Mouse (Mus musculus): ENCODE measurements around the gene Zfp598. TPM values are rescaled to one million over a fixed set of nuclear protein-coding genes. Genes with fewer than 3 reads are reported as not detected.

The Zfp598 gene
- polyA plus RNA-seq, 1 experiment: 45.3 TPM

DNA sequence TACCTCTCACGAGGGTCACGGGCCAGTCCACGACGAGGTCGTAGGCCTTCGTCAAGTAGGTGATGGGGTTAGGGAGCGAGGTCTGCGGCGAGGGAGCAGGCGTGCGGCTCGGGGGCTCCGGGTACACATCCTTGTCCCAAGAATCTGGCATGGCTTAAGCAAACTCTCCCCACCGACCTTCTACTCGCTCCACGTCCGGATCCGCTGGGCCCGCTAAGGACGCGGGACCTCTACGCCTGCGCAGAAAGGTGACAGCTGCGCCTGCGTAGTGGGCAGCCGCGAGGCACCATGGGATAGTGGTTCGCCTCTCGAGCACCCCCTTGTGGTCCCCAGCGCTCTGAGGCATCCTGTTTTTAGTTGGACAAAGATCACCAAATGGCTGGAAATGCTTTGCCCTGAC lies 54.7 kb downstream of the Zfp598 start, which contains the start of gene Ndufb10:
TSS of gene Ndufb10 (minus strand) at position 295 of the 400 bp plus-strand sequence.
- H3K9me3 ChIP-seq: no peaks in the 10 kb centered on the region
- peaks cover 48% of the 10 kb centered on the region for H3K4me1 ChIP-seq
- peaks cover 4% of the 10 kb centered on the region for H3K27me3 ChIP-seq (replicated peaks)
- TF ChIP-seq FLI1 (IDR thresholded peaks at IDR 0.05; ENCODE audit: low read length) (no peak), GATA1 (IDR thresholded peaks at IDR 0.05; ENCODE audit: borderline replicate concordance, low read length) (no peak)
- peaks cover 19% of the 10 kb centered on the region for H3K36me3 ChIP-seq (replicated peaks; ENCODE audit: low read length)
- H3K4me3 ChIP-seq (replicated peaks): peak within 1 kb of the TSS; percentile 100

GRCm38 (mm10) chr17:24725637-24726390 lies 56.3 kb downstream of the Zfp598 start:
- Histone ChIP-seq H3K27me3 (replicated peaks) (peaks cover 4% of the 10 kb centered on the region), H3K36me3 (replicated peaks; ENCODE audit: low read length) (peaks cover 16% of the 10 kb centered on the region), H3K4me1 (peaks cover 51% of the 10 kb centered on the region), H3K4me3 (replicated peaks) (no peak overlapping the region), H3K9me3 (no peaks in the 10 kb centered on the region)
- TF ChIP-seq GATA1 (IDR thresholded peaks at IDR 0.05; ENCODE audit: borderline replicate concordance, low read length) (no peak), FLI1 (IDR thresholded peaks at IDR 0.05; ENCODE audit: low read length) (no peak)

DNA sequence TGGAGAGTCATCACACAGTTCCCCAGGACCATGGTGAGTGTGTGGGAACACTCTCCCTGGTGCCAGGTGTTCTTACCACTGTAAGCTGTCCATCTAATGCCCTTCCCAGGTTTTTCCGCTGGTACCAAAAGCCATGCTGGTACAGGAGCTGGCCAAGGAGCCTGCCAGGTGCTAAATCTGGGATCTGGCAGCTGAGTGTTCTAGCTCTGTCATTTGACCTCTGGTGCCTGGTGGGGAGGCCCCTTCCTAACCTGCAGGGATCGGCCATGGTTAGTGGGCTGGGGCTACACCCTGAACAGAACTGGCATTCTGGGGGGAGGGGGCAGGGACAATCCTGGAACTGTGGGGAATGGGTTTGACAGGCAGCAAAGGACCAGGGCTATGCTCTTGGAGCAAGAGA lies 58.1 kb downstream of the Zfp598 start, which contains the start of gene Rpl3l:
TSS of gene Rpl3l (plus strand) at position 203 of the 400 bp plus-strand sequence.
- no peak within 1 kb of the TSS for H3K4me3 ChIP-seq (replicated peaks)
- H3K27me3 ChIP-seq (replicated peaks): peaks cover 5% of the 10 kb centered on the region
- no peaks in the 10 kb centered on the region for H3K9me3 ChIP-seq
- TF ChIP-seq FLI1 (IDR thresholded peaks at IDR 0.05; ENCODE audit: low read length) (no peak), GATA1 (IDR thresholded peaks at IDR 0.05; ENCODE audit: borderline replicate concordance, low read length) (no peak)
- peaks cover under 1% of the 10 kb centered on the region for H3K36me3 ChIP-seq (replicated peaks; ENCODE audit: low read length)
- peaks cover 45% of the 10 kb centered on the region for H3K4me1 ChIP-seq

- no peak for TF ChIP-seq GATA1 (IDR thresholded peaks at IDR 0.05; ENCODE audit: borderline replicate concordance, low read length)
- no peak for TF ChIP-seq FLI1 (IDR thresholded peaks at IDR 0.05; ENCODE audit: low read length)
- Histone ChIP-seq H3K4me1 (peaks cover 41% of the 10 kb centered on the region), H3K9me3 (no peaks in the 10 kb centered on the region), H3K4me3 (replicated peaks) (no peak overlapping the region), H3K36me3 (replicated peaks; ENCODE audit: low read length) (no peaks in the 10 kb centered on the region), H3K27me3 (replicated peaks) (peaks cover 5% of the 10 kb centered on the region)
Observed at GRCm38 (mm10) chr17:24728184-24728583, 58.7 kb downstream of the Zfp598 start.

DNA sequence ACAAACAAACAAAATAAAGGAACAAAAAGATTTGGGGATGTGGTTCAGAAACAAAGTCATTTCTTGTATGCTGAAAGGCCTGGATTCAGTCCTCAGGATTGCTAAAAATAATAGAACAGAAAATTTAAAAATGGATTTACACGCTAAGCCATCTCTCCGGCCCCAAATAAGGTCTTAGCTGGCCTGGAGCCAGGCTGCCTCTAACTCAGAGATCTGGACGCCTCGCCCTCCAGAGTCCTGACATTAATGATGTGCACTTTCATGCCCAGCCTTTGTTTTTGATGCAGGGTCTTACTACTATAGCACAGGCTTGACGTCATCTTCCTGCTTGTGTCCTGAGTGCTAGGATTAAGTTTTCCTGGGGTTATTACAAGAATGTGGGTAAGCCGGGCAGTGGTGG lies 59.6 kb downstream of the Zfp598 start:
- TF ChIP-seq GATA1 (IDR thresholded peaks at IDR 0.05; ENCODE audit: borderline replicate concordance, low read length): no peak
- Histone ChIP-seq H3K36me3 (replicated peaks; ENCODE audit: low read length) (no peaks in the 10 kb centered on the region), H3K4me3 (replicated peaks) (no peak overlapping the region), H3K27me3 (replicated peaks) (peaks cover 5% of the 10 kb centered on the region), H3K4me1 (peaks cover 35% of the 10 kb centered on the region), H3K9me3 (no peaks in the 10 kb centered on the region)

DNA sequence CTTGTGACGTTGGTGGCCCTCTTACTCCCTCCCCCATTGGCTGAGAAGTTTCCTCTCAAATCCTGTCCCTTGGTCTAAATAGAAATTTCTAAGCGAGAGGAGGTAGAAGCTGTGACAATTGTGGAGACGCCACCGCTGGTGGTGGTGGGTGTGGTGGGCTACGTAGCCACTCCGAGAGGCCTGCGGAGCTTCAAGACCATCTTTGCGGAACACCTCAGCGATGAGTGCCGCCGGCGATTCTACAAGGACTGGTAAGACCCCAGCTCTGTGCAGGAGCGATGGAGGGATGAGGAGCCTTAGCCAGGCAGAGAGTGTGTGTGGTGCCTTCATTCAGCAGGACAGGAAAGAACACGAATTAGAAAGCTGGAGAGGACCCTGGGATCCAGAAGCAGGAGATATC lies 61.3 kb downstream of the Zfp598 start:
- H3K4me3 ChIP-seq (replicated peaks): no peak overlapping the region
- H3K36me3 ChIP-seq (replicated peaks; ENCODE audit: low read length): no peaks in the 10 kb centered on the region
- no peaks in the 10 kb centered on the region for H3K9me3 ChIP-seq
- TF ChIP-seq GATA1 (IDR thresholded peaks at IDR 0.05; ENCODE audit: borderline replicate concordance, low read length): no peak
- TF ChIP-seq FLI1 (IDR thresholded peaks at IDR 0.05; ENCODE audit: low read length): no peak
- H3K27me3 ChIP-seq (replicated peaks): peaks cover 5% of the 10 kb centered on the region
- H3K4me1 ChIP-seq: peaks cover 40% of the 10 kb centered on the region

Other genes with a start within 250 kb of the Zfp598 start
- 11.7 and 67.7 TPM in 2 replicates for gene Eci1, start 243.0 kb upstream of the Zfp598 start, polyA plus RNA-seq (2012; ENCODE audit: insufficient read depth, low replicate concordance)
- not detected in 2 replicates for gene Dnase1l2, start 226.6 kb upstream of the Zfp598 start, polyA plus RNA-seq (2012; ENCODE audit: insufficient read depth, low replicate concordance)
- gene E4f1, start 199.4 kb upstream of the Zfp598 start, polyA plus RNA-seq (2012; ENCODE audit: insufficient read depth, low replicate concordance): 9.7 and 18.7 TPM in 2 replicates
- gene Pgp, start 199.3 kb upstream of the Zfp598 start, polyA plus RNA-seq (2012; ENCODE audit: insufficient read depth, low replicate concordance): 48.8 and 102 TPM in 2 replicates
- gene Bricd5, start 195.8 kb upstream of the Zfp598 start, polyA plus RNA-seq (2012; ENCODE audit: insufficient read depth, low replicate concordance): not detected in 2 replicates
- 2.3 and 3.7 TPM in 2 replicates for gene Mlst8, start 190.6 kb upstream of the Zfp598 start, polyA plus RNA-seq (2012; ENCODE audit: insufficient read depth, low replicate concordance)
- gene Caskin1, start 181.1 kb upstream of the Zfp598 start, polyA plus RNA-seq (2012; ENCODE audit: insufficient read depth, low replicate concordance): not detected in 2 replicates
- gene Traf7, start 141.7 kb upstream of the Zfp598 start, polyA plus RNA-seq (2012; ENCODE audit: insufficient read depth, low replicate concordance): 122 and 123 TPM in 2 replicates
- not detected in 2 replicates for gene Rab26, start 135.5 kb upstream of the Zfp598 start, polyA plus RNA-seq (2012; ENCODE audit: insufficient read depth, low replicate concordance)
- gene Pkd1, start 119.9 kb upstream of the Zfp598 start, polyA plus RNA-seq (2012; ENCODE audit: insufficient read depth, low replicate concordance): 3.5 and 5.6 TPM in 2 replicates
- 26.7 and 30.6 TPM in 2 replicates for gene Tsc2, start 37.1 kb upstream of the Zfp598 start, polyA plus RNA-seq (2012; ENCODE audit: insufficient read depth, low replicate concordance)
- gene Nthl1, start 37.0 kb upstream of the Zfp598 start, polyA plus RNA-seq (2012; ENCODE audit: insufficient read depth, low replicate concordance): 8.2 TPM in 1 of 2 replicates, not detected in the other
- 0.85 TPM in 1 of 2 replicates, not detected in the other for gene Slc9a3r2, start 19.4 kb upstream of the Zfp598 start, polyA plus RNA-seq (2012; ENCODE audit: insufficient read depth, low replicate concordance)
- 1.1 TPM in 1 of 2 replicates, not detected in the other for gene Npw, start 11.2 kb upstream of the Zfp598 start, polyA plus RNA-seq (2012; ENCODE audit: insufficient read depth, low replicate concordance)
- gene Syngr3, start 20.3 kb downstream of the Zfp598 start, polyA plus RNA-seq (2012; ENCODE audit: insufficient read depth, low replicate concordance): 0.04 TPM in 1 of 2 replicates, not detected in the other
- 47.3 and 53.9 TPM in 2 replicates for gene Gfer, start 26.5 kb downstream of the Zfp598 start, polyA plus RNA-seq (2012; ENCODE audit: insufficient read depth, low replicate concordance)
- 1.5 and 2.1 TPM in 2 replicates for gene Noxo1, start 26.5 kb downstream of the Zfp598 start, polyA plus RNA-seq (2012; ENCODE audit: insufficient read depth, low replicate concordance)
- gene Tbl3, start 38.0 kb downstream of the Zfp598 start, polyA plus RNA-seq (2012; ENCODE audit: insufficient read depth, low replicate concordance): 16.6 and 17.1 TPM in 2 replicates
- gene Rnf151, start 48.4 kb downstream of the Zfp598 start, polyA plus RNA-seq (2012; ENCODE audit: insufficient read depth, low replicate concordance): 0.74 TPM in 1 of 2 replicates, not detected in the other
- gene Rps2, start 48.4 kb downstream of the Zfp598 start, polyA plus RNA-seq (2012; ENCODE audit: insufficient read depth, low replicate concordance): 653 and 1,069 TPM in 2 replicates
- 519 and 729 TPM in 2 replicates for gene Ndufb10, start 54.8 kb downstream of the Zfp598 start, polyA plus RNA-seq (2012; ENCODE audit: insufficient read depth, low replicate concordance)
- 0.35 TPM in 1 of 2 replicates, not detected in the other for gene Rpl3l, start 58.1 kb downstream of the Zfp598 start, polyA plus RNA-seq (2012; ENCODE audit: insufficient read depth, low replicate concordance)
- gene Msrb1, start 67.0 kb downstream of the Zfp598 start, polyA plus RNA-seq (2012; ENCODE audit: insufficient read depth, low replicate concordance): 19.0 and 40.5 TPM in 2 replicates
- gene Hs3st6, start 83.3 kb downstream of the Zfp598 start, polyA plus RNA-seq (2012; ENCODE audit: insufficient read depth, low replicate concordance): not detected in 2 replicates
- gene Meiob, start 134.6 kb downstream of the Zfp598 start, polyA plus RNA-seq (2012; ENCODE audit: insufficient read depth, low replicate concordance): not detected in 2 replicates
- gene Hagh, start 170.5 kb downstream of the Zfp598 start, polyA plus RNA-seq (2012; ENCODE audit: insufficient read depth, low replicate concordance): 7.5 and 29.1 TPM in 2 replicates
- 2.0 and 2.8 TPM in 2 replicates for gene Fahd1, start 180.7 kb downstream of the Zfp598 start, polyA plus RNA-seq (2012; ENCODE audit: insufficient read depth, low replicate concordance)
- 0.25 TPM in 1 of 2 replicates, not detected in the other for gene Igfals, start 196.3 kb downstream of the Zfp598 start, polyA plus RNA-seq (2012; ENCODE audit: insufficient read depth, low replicate concordance)
- gene Nubp2, start 216.7 kb downstream of the Zfp598 start, polyA plus RNA-seq (2012; ENCODE audit: insufficient read depth, low replicate concordance): 58.9 and 67.0 TPM in 2 replicates
- gene Spsb3, start 217.0 kb downstream of the Zfp598 start, polyA plus RNA-seq (2012; ENCODE audit: insufficient read depth, low replicate concordance): 18.7 and 57.4 TPM in 2 replicates
- 5.8 and 10.0 TPM in 2 replicates for gene Eme2, start 225.4 kb downstream of the Zfp598 start, polyA plus RNA-seq (2012; ENCODE audit: insufficient read depth, low replicate concordance)
- gene Mrps34, start 225.4 kb downstream of the Zfp598 start, polyA plus RNA-seq (2012; ENCODE audit: insufficient read depth, low replicate concordance): 75.3 and 168 TPM in 2 replicates
- gene Nme3, start 226.8 kb downstream of the Zfp598 start, polyA plus RNA-seq (2012; ENCODE audit: insufficient read depth, low replicate concordance): 18.4 TPM in 1 of 2 replicates, not detected in the other